Mouse (Mus musculus) intestine, postnatal 0 days (tissue): Measurements from ENCODE around the gene Racgap1. TPM values are rescaled to one million over a fixed set of nuclear protein-coding genes. Genes with fewer than 3 reads are reported as not detected.

ENCODE experiments used
- ATAC-seq: fragments of 200-750 bp; cut with Nextera tagmentation; 2 replicates; pipeline ENCODE4 v1.8.0; 2017; ENCODE audit warnings: mild to moderate bottlenecking, moderate TSS enrichment, moderate library complexity
- H3K27ac ChIP-seq: fragments of 300-500 bp; sonication (generic); 2 replicates; pipeline ENCODE4 v1.5.1; 2014; ENCODE audit warnings: mild to moderate bottlenecking, low read depth, low read length, moderate library complexity
- H3K27me3 ChIP-seq: fragments of 300-500 bp; sonication (generic); replicated peaks from 2 replicates; pipeline ENCODE4 v1.6.1; 2014; ENCODE audit warnings: low read length, mixed read lengths; ENCODE audit not compliant: control insufficient read depth, insufficient read depth
- H3K36me3 ChIP-seq: fragments of 300-500 bp; sonication (generic); 2 replicates; pipeline ENCODE4 v1.6.1; 2014; ENCODE audit warnings: mild to moderate bottlenecking, moderate library complexity; ENCODE audit not compliant: control insufficient read depth, insufficient read depth
- H3K4me1 ChIP-seq: fragments of 300-500 bp; sonication (generic); replicated peaks from 2 replicates; pipeline ENCODE4 v1.6.1; 2014; ENCODE audit warnings: antibody characterized with exemption, low read length, mixed read lengths; ENCODE audit not compliant: control insufficient read depth, insufficient read depth
- H3K4me2 ChIP-seq: fragments of 300-500 bp; sonication (generic); replicated peaks from 2 replicates; pipeline ENCODE4 v1.6.1; 2014; ENCODE audit warnings: low read depth, mild to moderate bottlenecking, moderate library complexity
- H3K4me3 ChIP-seq: fragments of 300-500 bp; sonication (generic); 2 replicates; pipeline ENCODE4 v1.5.1; 2014; ENCODE audit warnings: low read depth, low read length
- H3K9ac ChIP-seq: fragments of 300-500 bp; sonication (generic); 2 replicates; pipeline ENCODE4 v1.6.1; 2014; ENCODE audit warnings: mild to moderate bottlenecking, low read depth, low read length
- H3K9me3 ChIP-seq: fragments of 300-500 bp; sonication (generic); 2 replicates; pipeline ENCODE4 v1.6.1; 2016; ENCODE audit warnings: mixed run types; ENCODE audit not compliant: control insufficient read depth
- CTCF ChIP-seq: sonication (generic); IDR thresholded peaks from 2 replicates; pipeline ENCODE4 v1.5.1; 2016; ENCODE audit warnings: low read depth, mild to moderate bottlenecking, control low read depth, antibody characterized with exemption, moderate library complexity
- WGBS: fragments of 180-500 bp; shearing (Covaris S2); extraction: QIAGEN DNeasy Blood & Tissue Kit; methylation state at CpG from one replicate; pipeline ENCODE4 v1.1.7; 2014; 5-methylcytosine and 5-hydroxymethylcytosine counted together
- polyA plus RNA-seq: library from polyadenylated mRNA; unstranded; fragments of >200 nt; fragmentation: Nextera tagmentation; extraction: Ambion mirVana; gene quantifications from 2 replicates; pipeline ENCODE4 v1.2.1, GENCODE M21; 2015

Gene Racgap1
- polyA plus RNA-seq, 1 experiment from 2014 or later = 25.7 TPM

DNA sequence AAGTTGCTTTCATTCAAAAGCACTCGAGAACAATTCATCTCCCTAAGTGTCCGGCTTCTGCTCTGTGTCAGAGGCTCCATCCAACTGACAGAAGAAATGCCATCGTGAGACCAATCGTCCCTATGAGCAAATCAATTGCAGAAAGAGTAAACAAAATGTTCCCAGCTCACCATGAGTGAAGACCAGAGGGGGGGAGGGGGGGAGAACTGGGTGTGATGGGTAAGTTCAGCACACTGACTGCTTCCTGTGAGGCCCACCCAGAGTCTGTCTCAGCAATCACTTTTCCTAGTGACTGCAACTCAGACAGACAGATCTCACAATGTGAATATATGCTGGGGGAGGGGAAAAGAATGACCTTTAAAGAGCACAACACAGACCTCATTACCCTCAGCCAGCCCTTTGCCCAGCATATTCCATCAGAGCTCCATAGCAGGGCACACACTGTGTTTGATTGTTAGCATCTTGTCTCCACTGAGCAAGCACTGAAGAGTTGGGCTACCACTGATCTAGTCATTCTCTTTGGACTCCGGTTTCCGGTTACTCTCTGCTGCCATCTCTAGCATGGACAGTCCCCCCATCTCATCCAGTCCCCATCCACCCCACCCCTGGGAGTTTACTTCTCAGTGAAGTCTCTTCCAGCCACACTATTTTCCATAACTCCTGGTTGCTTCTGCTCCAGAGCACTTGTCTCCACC, 2.2 kb downstream of the Racgap1 start:
- Histone ChIP-seq H3K27ac (no peak overlapping the region), H3K9me3 (no peaks in the 10 kb centered on the region), H3K9ac (no peak overlapping the region), H3K4me1 (0 out of 2 replicates have a peak, but pooled peaks cover 3% of the 10 kb centered on the region), H3K36me3 (no peaks in the 10 kb centered on the region), H3K4me2 (peak overlapping the region; percentile 95), H3K4me3 (no peak overlapping the region), H3K27me3 (no peaks in the 10 kb centered on the region)
- no peak for ATAC-seq
- TF ChIP-seq CTCF = 0 out of 2 replicates have a peak, but pooled peaks have one; percentile 22
- 20% methylated on average over 6 of the region's 6 CpGs for WGBS

DNA sequence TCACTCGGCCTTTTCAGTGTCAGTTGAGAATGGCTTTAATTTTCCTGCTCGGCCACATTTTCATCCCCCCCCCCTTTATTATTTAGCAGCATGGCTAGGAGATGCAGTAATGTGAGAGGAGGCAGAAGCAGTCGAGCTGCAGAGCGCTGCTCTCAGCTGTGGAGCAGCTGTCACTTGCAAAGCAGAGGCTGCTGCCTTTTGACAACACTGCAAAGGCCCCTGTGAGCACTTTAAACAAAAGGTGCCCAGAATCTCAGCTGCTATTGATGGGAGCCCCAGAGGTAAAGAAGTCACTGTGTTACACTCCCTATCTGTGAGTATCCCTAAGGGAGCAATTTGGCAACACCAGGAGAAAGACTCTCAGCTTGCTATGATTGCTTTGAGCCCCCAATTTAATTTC, 3.1 kb downstream of the Racgap1 start:
- Histone ChIP-seq H3K9me3 (no peaks in the 10 kb centered on the region), H3K4me3 (no peak overlapping the region), H3K4me2 (no peak overlapping the region), H3K36me3 (no peaks in the 10 kb centered on the region), H3K27ac (no peak overlapping the region), H3K9ac (no peak overlapping the region), H3K4me1 (0 out of 2 replicates have a peak, but pooled peaks cover 3% of the 10 kb centered on the region), H3K27me3 (no peaks in the 10 kb centered on the region)
- 34% methylated on average over 4 of the region's 4 CpGs for WGBS
- no peak for ATAC-seq
- TF ChIP-seq CTCF = no peak

DNA sequence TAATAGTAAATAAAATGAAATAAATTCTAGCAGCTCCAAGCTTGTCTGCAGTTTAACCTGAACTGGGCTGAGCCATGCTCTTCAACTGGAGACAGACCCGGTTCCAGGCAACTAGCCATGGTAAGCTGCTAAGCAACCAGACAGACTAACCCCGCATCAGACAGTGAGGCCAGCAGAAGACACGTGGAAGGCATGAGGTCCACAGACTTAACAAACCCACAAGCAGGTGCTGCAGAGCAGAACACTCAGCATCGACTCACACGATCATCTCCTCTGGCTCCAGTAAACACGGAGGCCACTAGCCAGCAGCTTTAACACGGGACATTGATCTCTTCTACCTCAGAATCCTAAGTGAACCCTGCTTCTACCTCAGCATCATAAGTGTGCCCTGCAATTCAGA, 6.7 kb downstream of the Racgap1 start:
- H3K4me2 ChIP-seq = no peak overlapping the region
- H3K4me3 ChIP-seq = no peak overlapping the region
- H3K4me1 ChIP-seq = 0 out of 2 replicates have a peak, but pooled peaks cover 3% of the 10 kb centered on the region
- peaks cover 15% of the 10 kb centered on the region; the same call in 1 of the 2 replicates for H3K36me3 ChIP-seq
- no peaks in the 10 kb centered on the region for H3K27me3 ChIP-seq
- H3K9ac ChIP-seq = no peak overlapping the region
- H3K9me3 ChIP-seq = no peaks in the 10 kb centered on the region
- TF ChIP-seq CTCF = no peak
- H3K27ac ChIP-seq = no peak overlapping the region
- ATAC-seq = no peak
- WGBS = 48% methylated on average over 7 of the region's 7 CpGs

DNA sequence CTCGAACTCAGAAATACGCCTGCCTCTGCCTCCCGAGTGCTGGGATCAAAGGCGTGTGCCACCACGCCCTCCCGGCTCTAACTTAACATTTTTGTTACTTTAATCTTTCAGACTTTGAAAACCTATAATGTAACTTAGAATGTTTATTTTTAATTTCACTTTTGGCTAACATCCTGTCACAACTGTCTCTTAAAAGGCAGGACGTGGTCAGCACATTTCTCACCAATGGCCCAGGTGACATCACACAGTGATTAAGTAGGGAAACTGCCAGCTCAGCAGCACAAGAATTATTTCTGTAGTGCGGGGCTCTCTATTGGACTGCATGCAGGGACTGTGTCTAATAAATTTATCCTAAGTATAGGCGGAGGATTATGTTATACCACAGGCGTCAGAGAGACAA, 7.6 kb downstream of the Racgap1 start:
- no peak for TF ChIP-seq CTCF
- H3K9me3 ChIP-seq = no peaks in the 10 kb centered on the region
- H3K4me1 ChIP-seq = 0 out of 2 replicates have a peak, but pooled peaks cover 3% of the 10 kb centered on the region
- no peak for ATAC-seq
- H3K27me3 ChIP-seq = no peaks in the 10 kb centered on the region
- peaks cover 20% of the 10 kb centered on the region for H3K36me3 ChIP-seq
- H3K4me2 ChIP-seq = no peak overlapping the region
- H3K9ac ChIP-seq = no peak overlapping the region
- H3K27ac ChIP-seq = no peak overlapping the region
- WGBS = 82% methylated on average over 10 of the region's 10 CpGs
- no peak overlapping the region for H3K4me3 ChIP-seq

DNA sequence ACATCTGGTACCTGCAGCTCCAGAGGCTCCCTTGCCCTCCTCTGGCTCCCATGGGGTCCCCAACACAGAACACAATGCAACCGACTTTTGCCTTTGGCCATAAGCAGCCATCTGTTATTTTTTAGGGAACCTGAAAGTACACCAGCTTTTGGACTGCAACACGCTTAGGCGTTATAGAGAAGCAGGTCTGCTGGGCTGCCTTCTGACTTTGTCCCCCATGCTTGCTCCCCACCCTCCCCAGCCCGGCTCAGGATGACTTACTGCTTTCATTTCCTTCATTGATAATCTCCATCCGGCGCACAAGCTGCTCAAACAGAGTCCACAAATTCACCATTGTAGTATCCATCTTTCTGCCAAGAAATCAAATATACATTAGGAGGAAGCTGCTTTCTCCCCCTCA, 8.8 kb downstream of the Racgap1 start:
- H3K4me1 ChIP-seq = 0 out of 2 replicates have a peak, but pooled peaks cover 3% of the 10 kb centered on the region
- H3K4me3 ChIP-seq = no peak overlapping the region
- H3K9ac ChIP-seq = no peak overlapping the region
- no peak for TF ChIP-seq CTCF
- H3K27me3 ChIP-seq = no peaks in the 10 kb centered on the region
- H3K4me2 ChIP-seq = no peak overlapping the region
- H3K36me3 ChIP-seq = peaks cover 22% of the 10 kb centered on the region
- no peak overlapping the region for H3K27ac ChIP-seq
- 73% methylated on average over 6 of the region's 6 CpGs for WGBS
- ATAC-seq = no peak
- H3K9me3 ChIP-seq = no peaks in the 10 kb centered on the region

DNA sequence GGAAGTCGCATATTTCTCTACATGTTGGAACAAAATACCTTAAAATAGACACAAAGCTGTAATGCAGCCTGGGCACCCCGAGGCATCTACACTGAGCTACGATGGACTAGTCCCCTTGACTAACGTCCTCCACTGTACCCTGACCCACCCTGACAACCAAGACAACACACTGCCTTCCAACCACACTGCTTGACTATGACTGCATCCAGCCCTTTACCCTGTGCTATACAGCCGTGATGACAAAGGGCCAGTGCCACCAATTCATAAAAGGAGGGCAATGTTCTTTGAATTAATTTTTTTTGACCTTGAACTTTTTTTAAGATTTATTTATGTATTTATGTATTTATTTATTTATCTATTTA, 13.4 kb downstream of the Racgap1 start:
- TF ChIP-seq CTCF = no peak
- no peaks in the 10 kb centered on the region for H3K4me1 ChIP-seq
- WGBS = 89% methylated on average over 5 of the region's 5 CpGs
- ATAC-seq = no peak
- H3K27me3 ChIP-seq = no peaks in the 10 kb centered on the region
- H3K4me3 ChIP-seq = no peak overlapping the region
- no peaks in the 10 kb centered on the region for H3K9me3 ChIP-seq
- H3K9ac ChIP-seq = no peak overlapping the region
- H3K27ac ChIP-seq = no peak overlapping the region
- H3K4me2 ChIP-seq = no peak overlapping the region
- H3K36me3 ChIP-seq = peaks cover 53% of the 10 kb centered on the region
